16 mouse cellular contexts compared by ENCODE assay signal in genomic region chr13:37114324-37114723, GRCm38 (mm10).
DNase-seq lines count a peak whose midpoint lies in the region; ATAC-seq and TF ChIP-seq lines count a peak whose summit lies in the region.
"Had no signal": no experiment of that assay in that cellular context is flagged by ENCODE, and none has a peak within 500 bp of the region (broad histone marks: within the 10 kb centered on the region; RNA-seq: fewer than 3 reads in every experiment).

No protein-coding gene starts in this region.

- H3K4me3 ChIP-seq in forebrain, embryonic 13.5 days, result no peak overlapping the region
- no peak overlapping the region for H3K4me3 ChIP-seq in forebrain, postnatal 0 days (ENCODE audit: low read depth, low read length)
- no peak overlapping the region for H3K4me3 ChIP-seq in heart, embryonic 11.5 days (ENCODE audit: low read depth, low read length)
- H3K4me3 ChIP-seq: embryonic facial prominence, embryonic 10.5 days; heart, embryonic 13.5 days; hindbrain, embryonic 13.5 days had no signal

- no peak for TF ChIP-seq CTCF in forebrain, postnatal 0 days (IDR thresholded peaks at IDR 0.05; ENCODE audit: low read depth)

- H3K9me3 ChIP-seq in forebrain, embryonic 13.5 days (replicated peaks), result no peaks in the 10 kb centered on the region
- H3K9me3 ChIP-seq in forebrain, postnatal 0 days (ENCODE audit: low read length), result no peaks in the 10 kb centered on the region
- no peaks in the 10 kb centered on the region for H3K9me3 ChIP-seq in heart, embryonic 11.5 days (replicated peaks; ENCODE audit: control insufficient read depth, low read length)
- H3K9me3 ChIP-seq: embryonic facial prominence, embryonic 10.5 days; heart, embryonic 13.5 days; hindbrain, embryonic 13.5 days had no signal

- ATAC-seq in forebrain, embryonic 13.5 days, result peak; percentile 43; the same call in 1 of the 2 replicates
- no peak for ATAC-seq in forebrain, postnatal 0 days
- ATAC-seq in heart, embryonic 11.5 days (replicated peaks; ENCODE audit: insufficient number of reproducible peaks, low FRiP score, low TSS enrichment), result no peak
- ATAC-seq: intestine, embryonic 16.5 days had no signal

- H3K27ac ChIP-seq in forebrain, embryonic 13.5 days, result no peak overlapping the region
- no peak overlapping the region for H3K27ac ChIP-seq in forebrain, postnatal 0 days (ENCODE audit: low read depth, low read length)
- H3K27ac ChIP-seq in heart, embryonic 11.5 days (ENCODE audit: low read depth, low read length), result no peak overlapping the region
- H3K27ac ChIP-seq: embryonic facial prominence, embryonic 10.5 days; heart, embryonic 13.5 days; hindbrain, embryonic 13.5 days had no signal

- 86% methylated on average over 5 of the region's 5 CpGs for WGBS in forebrain, embryonic 13.5 days
- WGBS in forebrain, postnatal 0 days, result 54% methylated on average over 5 of the region's 5 CpGs
- 82% methylated on average over 5 of the region's 5 CpGs for WGBS in heart, embryonic 11.5 days (ENCODE audit: insufficient replicate concordance)

- no peaks in the 10 kb centered on the region for H3K36me3 ChIP-seq in forebrain, embryonic 13.5 days (ENCODE audit: poor library complexity, severe bottlenecking)
- no peaks in the 10 kb centered on the region for H3K36me3 ChIP-seq in forebrain, postnatal 0 days (ENCODE audit: insufficient read depth)
- H3K36me3 ChIP-seq in heart, embryonic 11.5 days (ENCODE audit: control insufficient read depth, insufficient read depth, low read length), result no peaks in the 10 kb centered on the region
- H3K36me3 ChIP-seq: embryonic facial prominence, embryonic 10.5 days; heart, embryonic 13.5 days; hindbrain, embryonic 13.5 days had no signal

- H3K27me3 ChIP-seq in forebrain, embryonic 13.5 days, result no peaks in the 10 kb centered on the region
- H3K27me3 ChIP-seq in forebrain, postnatal 0 days (ENCODE audit: insufficient read depth, low read length), result no peaks in the 10 kb centered on the region
- no peaks in the 10 kb centered on the region for H3K27me3 ChIP-seq in heart, embryonic 11.5 days (ENCODE audit: control insufficient read depth, insufficient read depth, low read length)
- H3K27me3 ChIP-seq: heart, embryonic 13.5 days; hindbrain, embryonic 13.5 days had no signal

- no peak for DNase-seq in forebrain, postnatal 0 days
- peak; percentile 61 for DNase-seq in heart, adult 11 months
- DNase-seq in kidney, postnatal 4 days, result peak; percentile 5 to 8
- DNase-seq in kidney, adult 11 months, result no peak
- DNase-seq in thymus, postnatal 10 days (ENCODE audit: low spot score in 2 of 2), result no peak
- DNase-seq: adrenal gland, postnatal 10 days; cerebellum, adult 11-12 months; cerebellum, adult 9-10 months; gastrocnemius, postnatal 14 days; heart, postnatal 36 days had no signal

- no peak overlapping the region for H3K4me2 ChIP-seq in forebrain, embryonic 13.5 days
- H3K4me2 ChIP-seq in forebrain, postnatal 0 days (ENCODE audit: low read depth), result no peak overlapping the region
- H3K4me2 ChIP-seq in heart, embryonic 11.5 days, result no peak overlapping the region
- H3K4me2 ChIP-seq: heart, embryonic 13.5 days; hindbrain, embryonic 13.5 days had no signal

- no peaks in the 10 kb centered on the region for H3K4me1 ChIP-seq in forebrain, embryonic 13.5 days
- no peaks in the 10 kb centered on the region for H3K4me1 ChIP-seq in forebrain, postnatal 0 days (ENCODE audit: insufficient read depth)
- no peaks in the 10 kb centered on the region for H3K4me1 ChIP-seq in heart, embryonic 11.5 days (ENCODE audit: control insufficient read depth, insufficient read depth, low read length)
- H3K4me1 ChIP-seq: embryonic facial prominence, embryonic 10.5 days; heart, embryonic 13.5 days; hindbrain, embryonic 13.5 days had no signal

- no peak overlapping the region for H3K9ac ChIP-seq in forebrain, embryonic 13.5 days
- no peak overlapping the region for H3K9ac ChIP-seq in forebrain, postnatal 0 days
- H3K9ac ChIP-seq in heart, embryonic 11.5 days (ENCODE audit: low read depth, low read length), result no peak overlapping the region
- H3K9ac ChIP-seq: heart, embryonic 13.5 days; hindbrain, embryonic 13.5 days had no signal

Comparison
In these comparisons a context has a peak if more than half of its experiments do, and no peak if none do; other contexts are left out.
1. DNase-seq: peak in heart, adult 11 months (single experiment) and kidney, postnatal 4 days (2 of 2); none in forebrain, postnatal 0 days (single experiment), kidney, adult 11 months (single experiment) and thymus, postnatal 10 days (0 of 2).